Mouse (Mus musculus) naive thymus-derived CD4-positive, alpha-beta T cell, adult 2 months (primary cell): ENCODE results near the gene Grhpr.
"Not testable (repeated sequence)": the region's sequence is repeated elsewhere in the genome, so short reads cannot be mapped to it uniquely, and the experiment has no call there.

Source experiments
- DNase-seq: peaks from one replicate; pipeline ENCODE4 v3.0.0-alpha.2; 2011; ENCODE audit warnings: low read depth

Gene Grhpr

GRCm38 (mm10) chr4:45015615-45016014 is 34.4 kb downstream of the Grhpr start:
- DNase-seq: peak; percentile 81

GRCm38 (mm10) chr4:45018452-45018980 is 37.3 kb downstream of the Grhpr start, which contains the start of gene Polr1e:
TSS of gene Polr1e (plus strand) at chr4:45018583.
- peak; percentile 95 for DNase-seq

DNA sequence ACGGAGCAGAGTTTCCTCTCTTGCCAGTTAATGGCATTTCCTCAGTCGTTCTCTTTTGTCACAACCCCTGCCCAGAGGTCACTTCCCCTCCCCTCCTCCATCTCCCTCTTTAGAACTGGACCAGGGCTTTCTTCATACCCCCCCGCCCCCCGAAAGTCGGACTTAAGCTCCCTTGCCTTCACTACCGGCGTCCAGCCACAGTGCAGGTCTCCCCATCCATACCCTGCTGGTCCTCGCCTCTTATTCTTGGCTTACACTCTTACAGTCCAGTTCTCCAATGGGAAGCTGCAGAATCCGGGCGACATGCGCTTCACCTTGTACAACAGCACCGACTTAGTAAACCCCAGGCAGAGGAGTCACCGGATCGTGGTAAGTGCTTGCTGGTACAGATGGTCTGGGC is 37.8 kb downstream of the Grhpr start:
- DNase-seq: peak; percentile 35

- DNase-seq: no peak
Measured at GRCm38 (mm10) chr4:45026459-45026858, 45.3 kb downstream of the Grhpr start.

GRCm38 (mm10) chr4:45032586-45032985 is 51.4 kb downstream of the Grhpr start:
- DNase-seq: no peak

GRCm38 (mm10) chr4:45034693-45035628 is 53.8 kb downstream of the Grhpr start:
- DNase-seq: no peak

DNA sequence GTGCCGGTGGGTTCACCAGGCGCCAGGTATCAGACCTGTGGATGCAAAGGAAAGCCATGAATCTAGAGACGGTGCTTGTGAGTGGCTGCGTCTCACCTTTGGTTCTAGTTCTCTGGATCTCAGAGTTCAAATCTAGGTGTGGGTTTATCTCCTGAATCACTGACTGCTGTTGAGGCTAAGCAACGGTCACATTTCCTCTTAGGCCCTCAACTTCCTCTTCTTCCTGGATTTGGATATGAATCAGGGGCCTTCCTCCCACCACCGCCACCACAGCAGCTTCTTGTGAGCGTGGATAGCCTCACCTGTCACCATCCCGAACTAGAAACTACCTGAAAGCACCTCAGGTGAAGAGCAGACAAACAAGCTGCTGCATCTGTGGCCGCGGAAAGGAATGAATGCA is 54.9 kb downstream of the Grhpr start:
- no peak for DNase-seq

DNA sequence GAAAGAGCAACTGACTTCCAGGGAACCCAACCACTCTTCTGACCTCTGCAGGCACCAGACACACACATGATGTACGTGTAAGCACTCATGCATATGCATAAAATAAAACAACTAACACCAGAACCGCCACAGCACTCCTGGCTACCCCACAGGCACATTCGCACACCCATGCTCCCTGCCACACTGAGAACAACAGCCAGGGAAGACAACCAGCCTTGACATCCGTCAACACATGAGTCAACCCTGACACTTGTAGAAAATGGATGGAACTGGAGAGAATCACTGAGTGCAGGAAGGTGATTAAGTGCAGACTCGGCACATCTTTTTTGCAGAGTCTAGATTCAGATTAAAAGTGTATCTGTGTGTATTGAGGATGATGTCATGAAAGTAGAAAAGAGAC is 55.4 kb downstream of the Grhpr start:
- DNase-seq: no peak

DNA sequence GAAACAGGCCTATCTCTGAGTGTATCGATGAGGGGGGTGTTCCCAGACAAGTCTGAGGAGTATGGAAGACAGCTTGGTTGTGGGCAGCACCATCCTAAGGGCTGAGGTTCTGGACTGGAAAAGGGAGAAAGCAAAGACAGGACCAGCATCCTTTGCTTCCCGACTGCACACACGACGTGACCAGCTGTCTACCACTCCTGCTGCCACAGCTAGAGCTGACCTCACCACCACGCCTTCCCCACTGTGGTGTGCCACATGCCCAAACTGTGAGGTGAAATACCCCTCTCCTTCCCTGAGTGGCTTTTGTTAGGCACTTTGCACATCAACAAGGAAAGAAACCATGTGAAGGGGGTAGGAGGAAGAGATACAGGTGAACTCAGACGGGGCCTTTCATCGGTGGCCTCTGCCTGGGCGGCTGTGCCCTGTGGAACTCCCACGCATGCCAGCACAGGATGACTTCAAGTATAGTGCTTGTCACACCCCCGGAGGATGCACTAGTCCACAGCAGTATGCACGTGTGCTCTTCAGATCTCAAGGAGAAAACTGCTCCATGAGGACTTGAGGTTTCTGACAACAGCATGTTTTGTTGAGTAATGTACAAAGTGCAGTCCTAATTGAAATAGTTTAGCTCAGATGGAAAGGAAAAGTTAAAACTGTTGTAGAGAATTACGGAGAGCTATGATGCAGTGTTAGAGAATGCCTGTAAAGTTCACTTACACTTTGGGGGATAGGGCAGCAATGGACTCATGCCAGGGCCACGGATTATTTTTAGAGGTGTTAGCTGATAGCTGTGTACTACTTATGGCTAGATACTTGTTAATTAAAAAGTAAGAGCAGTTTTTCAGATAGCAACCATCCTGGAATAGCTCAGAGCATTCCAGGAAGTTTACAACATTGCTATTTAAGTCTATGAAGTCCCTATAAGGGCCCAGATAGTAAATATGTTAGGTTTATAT is 56.5 kb downstream of the Grhpr start:
- DNase-seq: no peak

DNA sequence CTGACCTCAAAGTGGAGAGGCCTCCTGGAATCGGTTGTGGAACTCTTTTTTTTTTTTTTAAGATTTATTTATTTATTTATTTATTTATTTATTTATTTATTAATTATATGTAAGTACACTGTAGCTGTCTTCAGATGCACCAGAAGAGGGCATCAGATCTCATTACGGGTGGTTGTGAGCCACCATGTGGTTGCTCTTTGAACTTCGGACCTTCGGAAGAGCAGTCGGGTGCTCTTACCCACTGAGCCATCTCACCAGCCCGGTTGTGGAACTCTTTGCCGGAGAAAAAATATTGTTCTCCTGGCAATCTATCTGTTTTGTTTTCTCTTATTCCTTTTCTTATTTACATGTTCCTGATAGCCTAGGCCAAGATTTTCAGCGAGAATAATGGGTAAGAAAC is 57.7 kb downstream of the Grhpr start:
- DNase-seq: not testable (repeated sequence)

DNA sequence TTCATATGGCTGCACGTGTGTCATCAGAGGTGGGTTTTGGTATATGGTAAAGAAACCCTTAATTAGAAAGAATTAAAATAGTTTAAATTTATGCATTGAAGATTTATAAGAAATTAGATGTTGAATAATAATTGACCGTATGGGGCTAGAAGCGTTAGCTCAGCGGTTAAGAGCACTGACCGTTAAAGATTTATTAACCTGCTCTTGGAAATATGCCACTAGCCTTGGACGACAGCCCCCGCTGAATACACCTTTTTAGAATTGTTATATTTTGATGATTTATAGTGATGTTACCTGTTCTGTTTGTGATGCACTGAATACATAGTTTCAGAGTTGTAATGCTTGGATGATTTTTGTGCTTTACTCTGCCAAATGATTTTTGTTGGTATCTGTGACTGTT is 58.4 kb downstream of the Grhpr start:
- DNase-seq: not testable (repeated sequence)
